Mouse (Mus musculus): ENCODE measurements around the gene Slc34a3. TPM values are rescaled to one million over a fixed set of nuclear protein-coding genes. Genes with fewer than 3 reads are reported as not detected.
A peak's percentile ranks its signal among the peaks of the same experiment; 100 is the strongest.

Gene Slc34a3
- total and polyA plus RNA-seq, 3 experiments, result not detected

- Histone ChIP-seq H3K4me1 (ENCODE audit: control insufficient read depth in 1 of 2, insufficient read depth in 2 of 2) (peaks cover 12 to 16% of the 10 kb centered on the region in 2 experiments), H3K4me3 (replicated peaks in 1 of 3; ENCODE audit: low read depth in 2 of 3, low read length in 2 of 3, poor library complexity in 1 of 3) (peak overlapping the region in 2 of 3 experiments; percentile 13 to 49), H3K27me3 (replicated peaks) (peaks cover 56% of the 10 kb centered on the region), H3K9me3 (replicated peaks; ENCODE audit: low read length) (no peaks in the 10 kb centered on the region), H3K27ac (ENCODE audit: insufficient read depth, low read depth) (no peak overlapping the region), H3K4me2 (ENCODE audit: insufficient read depth, low read depth, poor library complexity, severe bottlenecking) (peak overlapping the region; percentile 89; the same call in 1 of the 2 replicates), H3K79me2 (replicated peaks; ENCODE audit: control insufficient read depth, extremely low read depth, insufficient read depth, poor library complexity, severe bottlenecking) (no peaks in the 10 kb centered on the region), H3K9ac (ENCODE audit: insufficient read depth, low read depth) (0 out of 2 replicates have a peak overlapping the region, but pooled peaks have one; percentile 3), H3K36me3 (replicated peaks in 1 of 2; ENCODE audit: control insufficient read depth in 1 of 2, insufficient read depth in 1 of 2, low read length in 1 of 2) (peaks cover 5 to 19% of the 10 kb centered on the region in 2 experiments)
- TF ChIP-seq RCOR1 (conservative IDR thresholded peaks at IDR 0.05; ENCODE audit: low read depth, low read length) (no peak), JUN (IDR thresholded peaks at IDR 0.05; ENCODE audit: insufficient read depth, low read depth, low read length) (no peak), CHD2 (IDR thresholded peaks at IDR 0.05; ENCODE audit: low read length) (no peak), CHD1 (IDR thresholded peaks at IDR 0.05; ENCODE audit: low read depth, low read length) (no peak), SIN3A (IDR thresholded peaks at IDR 0.05; ENCODE audit: low read length) (no peak), ZNF384 (IDR thresholded peaks at IDR 0.05; ENCODE audit: low read depth, low read length) (no peak), JUND (conservative IDR thresholded peaks at IDR 0.05; ENCODE audit: low read depth, low read length) (no peak), EP300 (IDR thresholded peaks at IDR 0.05; ENCODE audit: low read length) (no peak), ETS1 (conservative IDR thresholded peaks at IDR 0.05; ENCODE audit: low read depth, low read length) (no peak), USF2 (conservative IDR thresholded peaks at IDR 0.05; ENCODE audit: low read depth, low read length) (no peak), UBTF (IDR thresholded peaks at IDR 0.05; ENCODE audit: low read depth, low read length) (no peak), KAT2A (IDR thresholded peaks at IDR 0.05; ENCODE audit: insufficient replicate concordance, low read length) (no peak), MXI1 (IDR thresholded peaks at IDR 0.05; ENCODE audit: low read depth, low read length) (no peak), GABPA (IDR thresholded peaks at IDR 0.05; ENCODE audit: insufficient replicate concordance, low read depth, low read length) (no peak), SMC3 (IDR thresholded peaks at IDR 0.05; ENCODE audit: low read depth, low read length) (no peak), POLR2AphosphoS2 (IDR thresholded peaks at IDR 0.05; ENCODE audit: low read depth, low read length) (no peak), ZC3H11A (IDR thresholded peaks at IDR 0.05; ENCODE audit: low read depth, low read length) (no peak), POLR2A (IDR thresholded peaks at IDR 0.05; ENCODE audit: low read depth, low read length) (no peak), BHLHE40 (IDR thresholded peaks at IDR 0.05; ENCODE audit: low read depth, low read length) (no peak), MEF2A (IDR thresholded peaks at IDR 0.05; ENCODE audit: borderline replicate concordance, low read depth, low read length) (no peak)
- DNase-seq (ENCODE audit: extremely low read depth), result no peak
- in situ Hi-C loops (cut with MboI; ENCODE audit: low pct_ligation_motif_present, low pct_unique_long_range_greater_than_20kb, low sequenced_read_pairs) (no loop called here), dilution Hi-C loops (cut with MboI; ENCODE audit: extremely low pct_ligation_motif_present, extremely low pct_unique_long_range_greater_than_20kb, low sequenced_read_pairs) (no loop called here)
Measured at GRCm38 (mm10) chr2:25240310-25240709, 6.1 kb upstream of the Slc34a3 start.

GRCm38 (mm10) chr2:25239766-25240165 is 5.6 kb upstream of the Slc34a3 start:
- Histone ChIP-seq H3K9me3 (replicated peaks; ENCODE audit: low read length) (no peaks in the 10 kb centered on the region), H3K9ac (ENCODE audit: insufficient read depth, low read depth) (no peak overlapping the region), H3K79me2 (replicated peaks; ENCODE audit: control insufficient read depth, extremely low read depth, insufficient read depth, poor library complexity, severe bottlenecking) (no peaks in the 10 kb centered on the region), H3K4me3 (replicated peaks in 1 of 3; ENCODE audit: low read depth in 2 of 3, low read length in 2 of 3, poor library complexity in 1 of 3) (no peak overlapping the region), H3K4me1 (ENCODE audit: control insufficient read depth in 1 of 2, insufficient read depth in 2 of 2) (peaks cover 12 to 16% of the 10 kb centered on the region in 2 experiments), H3K36me3 (replicated peaks in 1 of 2; ENCODE audit: control insufficient read depth in 1 of 2, insufficient read depth in 1 of 2, low read length in 1 of 2) (peaks cover 2 to 14% of the 10 kb centered on the region in 2 experiments), H3K4me2 (ENCODE audit: insufficient read depth, low read depth, poor library complexity, severe bottlenecking) (no peak overlapping the region), H3K27ac (ENCODE audit: insufficient read depth, low read depth) (no peak overlapping the region), H3K27me3 (replicated peaks) (peaks cover 61% of the 10 kb centered on the region)
- TF ChIP-seq MXI1 (IDR thresholded peaks at IDR 0.05; ENCODE audit: low read depth, low read length) (no peak), ZMIZ1 (IDR thresholded peaks at IDR 0.05; ENCODE audit: low read depth, low read length) (no peak), RAD21 (IDR thresholded peaks at IDR 0.05; ENCODE audit: low read depth, low read length) (no peak), PAX5 (IDR thresholded peaks at IDR 0.05; ENCODE audit: low read length) (no peak), JUN (IDR thresholded peaks at IDR 0.05; ENCODE audit: insufficient read depth, low read depth, low read length) (no peak), NELFE (IDR thresholded peaks at IDR 0.05; ENCODE audit: low read depth, low read length) (no peak), USF1 (IDR thresholded peaks at IDR 0.05; ENCODE audit: low read depth, low read length) (no peak), POLR2A (IDR thresholded peaks at IDR 0.05; ENCODE audit: low read depth, low read length) (no peak), IRF4 (IDR thresholded peaks at IDR 0.05; ENCODE audit: low read depth, low read length) (no peak)
- dilution Hi-C loops (cut with MboI; ENCODE audit: extremely low pct_ligation_motif_present, extremely low pct_unique_long_range_greater_than_20kb, low sequenced_read_pairs), result no loop called here
- in situ Hi-C loops (cut with MboI; ENCODE audit: low pct_ligation_motif_present, low pct_unique_long_range_greater_than_20kb, low sequenced_read_pairs), result no loop called here
- DNase-seq (ENCODE audit: extremely low read depth), result no peak

Data from CH12.LX (cell line).